Mouse (Mus musculus) heart, embryonic 14.5 days (tissue): ENCODE data around the gene Zfp719. TPM values are rescaled to one million over a fixed set of nuclear protein-coding genes. Genes with fewer than 3 reads are reported as not detected.

Source experiments
- ATAC-seq: fragments of 200-750 bp; cut with Nextera tagmentation; 2 replicates; pipeline ENCODE4 v1.8.0; 2017; ENCODE audit warnings: low read depth, moderate TSS enrichment; ENCODE audit not compliant: insufficient number of reproducible peaks, insufficient read depth, low FRiP score
- H3K27ac ChIP-seq, 2 experiments: fragments of 200-500 bp in 1 of 2; fragments of 300-500 bp in 1 of 2; sonication (generic) in 1 of 2; replicated peaks in 1 of 2; 2 replicates each; pipeline ENCODE4 v1.5.1; 2012 to 2014; ENCODE audit warnings: low read depth in 2 of 2, low read length in 2 of 2, control low read depth in 1 of 2, mild to moderate bottlenecking in 1 of 2, mixed read lengths in 1 of 2; ENCODE audit not compliant: control insufficient read depth in 1 of 2, insufficient read depth in 1 of 2
- H3K27me3 ChIP-seq: fragments of 300-500 bp; sonication (generic); 2 replicates; pipeline ENCODE4 v1.6.1; 2014; ENCODE audit warnings: mild to moderate bottlenecking, low read length, control low read depth; ENCODE audit not compliant: control insufficient read depth, insufficient read depth
- H3K36me3 ChIP-seq: fragments of 300-500 bp; sonication (generic); 2 replicates; pipeline ENCODE4 v1.6.1; 2014; ENCODE audit warnings: mild to moderate bottlenecking, control low read depth, low read length, mixed read lengths; ENCODE audit not compliant: control insufficient read depth, insufficient read depth
- H3K4me1 ChIP-seq, 2 experiments: fragments of 200-500 bp in 1 of 2; fragments of 300-500 bp in 1 of 2; sonication (generic) in 1 of 2; 2 replicates each; pipeline ENCODE4 v1.6.1; 2012 to 2014; ENCODE audit warnings: low read length in 2 of 2, control low read depth in 1 of 2, mixed read lengths in 1 of 2; ENCODE audit not compliant: control insufficient read depth in 2 of 2, insufficient read depth in 2 of 2
- H3K4me2 ChIP-seq: fragments of 300-500 bp; sonication (generic); 2 replicates; pipeline ENCODE4 v1.6.1; 2014; ENCODE audit warnings: mild to moderate bottlenecking, low read length
- H3K4me3 ChIP-seq, 2 experiments: fragments of 200-500 bp in 1 of 2; fragments of 300-500 bp in 1 of 2; sonication (generic) in 1 of 2; 2 replicates each; pipeline ENCODE4 v1.5.1; 2012 to 2014; ENCODE audit warnings: low read length in 2 of 2, mild to moderate bottlenecking in 2 of 2, control low read depth in 1 of 2, low read depth in 1 of 2, moderate library complexity in 1 of 2; ENCODE audit not compliant: control insufficient read depth in 1 of 2, insufficient read depth in 1 of 2
- H3K9ac ChIP-seq: fragments of 300-500 bp; sonication (generic); 2 replicates; pipeline ENCODE4 v1.6.1; 2014; ENCODE audit warnings: mild to moderate bottlenecking, low read length
- H3K9me3 ChIP-seq: fragments of 300-500 bp; sonication (generic); 2 replicates; pipeline ENCODE4 v1.6.1; 2016; ENCODE audit warnings: low read length, control low read depth; ENCODE audit not compliant: control insufficient read depth
- WGBS: fragments of 180-500 bp; shearing (Covaris S2); extraction: QIAGEN DNeasy Blood & Tissue Kit; methylation state at CpG from one replicate; pipeline ENCODE4 v1.1.7; 2014; 5-methylcytosine and 5-hydroxymethylcytosine counted together
- polyA plus RNA-seq: library from polyadenylated mRNA; unstranded; fragments of >200 nt; fragmentation: Nextera tagmentation; extraction: Ambion mirVana; gene quantifications from 2 replicates; pipeline ENCODE4 v1.2.1, GENCODE M21; 2014

The Zfp719 gene
- polyA plus RNA-seq, 1 experiment from 2014 or later: 7.8 TPM

- Histone ChIP-seq H3K4me2 (no peak overlapping the region), H3K27ac (no peak overlapping the region), H3K9me3 (no peaks in the 10 kb centered on the region), H3K36me3 (no peaks in the 10 kb centered on the region), H3K4me1 (peaks cover 3% of the 10 kb centered on the region in 2 experiments; a peak in 1 of 4 replicates), H3K27me3 (peaks cover 6% of the 10 kb centered on the region; the same call in 1 of the 2 replicates), H3K4me3 (no peak overlapping the region), H3K9ac (no peak overlapping the region)
- 67% methylated on average over 7 of the region's 7 CpGs for WGBS
- no peak for ATAC-seq
Measured at GRCm38 (mm10) chr7:43608316-43608824, 29.0 kb downstream of the Zfp719 start.

- H3K4me1 ChIP-seq: no peaks in the 10 kb centered on the region
- WGBS: 84% methylated on average over 14 of the region's 14 CpGs
- H3K27me3 ChIP-seq: no peaks in the 10 kb centered on the region
- H3K27ac ChIP-seq: no peak overlapping the region
- no peaks in the 10 kb centered on the region for H3K36me3 ChIP-seq
- no peak overlapping the region for H3K9ac ChIP-seq
- no peak overlapping the region for H3K4me2 ChIP-seq
- ATAC-seq: no peak
- no peaks in the 10 kb centered on the region for H3K9me3 ChIP-seq
- no peak overlapping the region for H3K4me3 ChIP-seq
Measured at GRCm38 (mm10) chr7:43613816-43614551, 34.6 kb downstream of the Zfp719 start.

GRCm38 (mm10) chr7:43622927-43623326, 43.5 kb downstream of the Zfp719 start:
- Histone ChIP-seq H3K4me3 (no peak overlapping the region), H3K4me2 (no peak overlapping the region), H3K9me3 (no peaks in the 10 kb centered on the region), H3K36me3 (no peaks in the 10 kb centered on the region), H3K9ac (no peak overlapping the region), H3K4me1 (no peaks in the 10 kb centered on the region), H3K27me3 (no peaks in the 10 kb centered on the region), H3K27ac (no peak overlapping the region)
- 63% methylated on average over 7 of the region's 7 CpGs for WGBS
- ATAC-seq: no peak

GRCm38 (mm10) chr7:43623819-43624218, 44.4 kb downstream of the Zfp719 start:
- Histone ChIP-seq H3K36me3 (no peaks in the 10 kb centered on the region), H3K9me3 (no peaks in the 10 kb centered on the region), H3K4me3 (no peak overlapping the region), H3K27me3 (no peaks in the 10 kb centered on the region), H3K4me2 (no peak overlapping the region), H3K4me1 (no peaks in the 10 kb centered on the region), H3K9ac (no peak overlapping the region), H3K27ac (no peak overlapping the region)
- no peak for ATAC-seq
- WGBS: 16% methylated on average over 10 of the region's 10 CpGs

- H3K9me3 ChIP-seq: no peaks in the 10 kb centered on the region
- no peak overlapping the region for H3K4me2 ChIP-seq
- H3K27ac ChIP-seq: no peak overlapping the region
- no peak overlapping the region for H3K9ac ChIP-seq
- 55% methylated on average over 3 of the region's 3 CpGs for WGBS
- no peaks in the 10 kb centered on the region for H3K27me3 ChIP-seq
- H3K4me3 ChIP-seq: no peak overlapping the region
- no peak for ATAC-seq
- no peaks in the 10 kb centered on the region for H3K4me1 ChIP-seq
- no peaks in the 10 kb centered on the region for H3K36me3 ChIP-seq
Measured at GRCm38 (mm10) chr7:43625065-43625464, 45.7 kb downstream of the Zfp719 start.

GRCm38 (mm10) chr7:43625794-43626422, 46.5 kb downstream of the Zfp719 start:
- Histone ChIP-seq H3K4me3 (no peak overlapping the region), H3K36me3 (no peaks in the 10 kb centered on the region), H3K9me3 (no peaks in the 10 kb centered on the region), H3K27ac (no peak overlapping the region), H3K27me3 (no peaks in the 10 kb centered on the region), H3K9ac (no peak overlapping the region), H3K4me1 (no peaks in the 10 kb centered on the region), H3K4me2 (no peak overlapping the region)
- whole genome bisulfite sequencing: 80% methylated on average over 8 of the region's 8 CpGs
- no peak for ATAC-seq

- 75% methylated on average over 4 of the region's 4 CpGs for WGBS
- no peak overlapping the region for H3K27ac ChIP-seq
- no peak overlapping the region for H3K9ac ChIP-seq
- H3K9me3 ChIP-seq: no peaks in the 10 kb centered on the region
- H3K4me3 ChIP-seq: no peak overlapping the region
- no peaks in the 10 kb centered on the region for H3K27me3 ChIP-seq
- no peaks in the 10 kb centered on the region for H3K4me1 ChIP-seq
- no peaks in the 10 kb centered on the region for H3K36me3 ChIP-seq
- H3K4me2 ChIP-seq: no peak overlapping the region
- ATAC-seq: no peak
Measured at GRCm38 (mm10) chr7:43633940-43634339, 54.5 kb downstream of the Zfp719 start.
